8 mouse cellular contexts compared by ENCODE assay signal in the genomic region with DNA sequence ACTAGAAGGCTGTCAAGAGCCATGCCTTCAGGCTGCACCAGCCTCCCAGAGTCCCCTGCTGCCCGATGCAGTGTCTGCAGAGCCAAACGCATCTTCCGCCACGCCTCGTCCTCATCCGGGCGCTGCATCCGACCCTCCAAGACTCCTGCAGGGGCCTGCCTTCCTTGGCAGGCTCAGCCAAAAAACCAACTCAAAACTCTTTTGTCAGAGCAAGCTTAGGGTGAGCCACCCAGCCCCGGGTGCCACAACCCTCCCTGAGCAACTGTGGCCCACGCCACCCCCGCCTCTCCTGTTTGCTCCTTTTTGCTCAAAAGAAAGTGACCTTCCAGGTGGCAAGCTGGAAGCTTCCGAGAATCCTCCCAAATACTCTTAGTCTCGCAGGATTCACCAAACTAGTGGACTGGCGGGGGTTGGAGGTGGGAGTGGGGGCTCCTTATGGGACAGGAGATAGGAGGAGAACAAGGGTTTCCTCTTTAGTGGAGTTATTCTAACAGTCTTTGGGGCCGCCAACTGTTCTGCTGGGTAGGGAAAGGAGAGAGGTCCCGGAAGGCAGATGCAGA. TPM values are rescaled to one million over a fixed set of nuclear protein-coding genes. Genes with fewer than 3 reads are reported as not detected.
DNase-seq lines count a peak whose midpoint lies in the region; ATAC-seq and TF ChIP-seq lines count a peak whose summit lies in the region.

No protein-coding gene starts in this region.

- no peaks in the 10 kb centered on the region for H3K27me3 ChIP-seq in embryonic facial prominence, embryonic 10.5 days (replicated peaks; ENCODE audit: low read depth, poor library complexity, severe bottlenecking)
- no peaks in the 10 kb centered on the region for H3K27me3 ChIP-seq in limb, embryonic 14.5 days (ENCODE audit: control insufficient read depth, insufficient read depth, low read length)
- H3K27me3 ChIP-seq in neural tube, embryonic 11.5 days (ENCODE audit: control insufficient read depth, insufficient read depth, low read length): no peaks in the 10 kb centered on the region

- peak overlapping the region; percentile 85 for H3K4me3 ChIP-seq in embryonic facial prominence, embryonic 10.5 days
- peak overlapping the region; percentile 92 for H3K4me3 ChIP-seq in limb, embryonic 14.5 days (replicated peaks; ENCODE audit: low read length)
- peak overlapping the region; percentile 96 for H3K4me3 ChIP-seq in neural tube, embryonic 11.5 days (ENCODE audit: low read depth, low read length)

- WGBS in embryonic facial prominence, embryonic 10.5 days: 9% methylated on average over 16 of the region's 16 CpGs
- WGBS in limb, embryonic 14.5 days: 7% methylated on average over 16 of the region's 16 CpGs
- 7% methylated on average over 16 of the region's 16 CpGs for WGBS in neural tube, embryonic 11.5 days

- ATAC-seq in limb, embryonic 14.5 days (ENCODE audit: low FRiP score, low read depth): no peak; the same call in 1 of the 2 replicates
- no peak; the same call in 1 of the 2 replicates for ATAC-seq in neural tube, embryonic 11.5 days (ENCODE audit: insufficient read depth, low FRiP score, low TSS enrichment)
- no peak for ATAC-seq in inflammation-experienced regulatory T-cells, adult 6 months

- peak overlapping the region; percentile 92 for H3K9ac ChIP-seq in limb, embryonic 14.5 days (ENCODE audit: low read depth, low read length, severe bottlenecking)
- peak overlapping the region; percentile 97 for H3K9ac ChIP-seq in neural tube, embryonic 11.5 days (ENCODE audit: low read length)

- H3K27ac ChIP-seq in embryonic facial prominence, embryonic 10.5 days (replicated peaks): peak overlapping the region; percentile 97
- H3K27ac ChIP-seq in limb, embryonic 14.5 days (replicated peaks; ENCODE audit: low read depth, low read length): peak overlapping the region; percentile 94
- peak overlapping the region; percentile 88 for H3K27ac ChIP-seq in neural tube, embryonic 11.5 days (ENCODE audit: low read depth, low read length)

- peak overlapping the region; percentile 92 for H3K4me2 ChIP-seq in limb, embryonic 14.5 days (replicated peaks; ENCODE audit: low read depth, low read length, severe bottlenecking)
- H3K4me2 ChIP-seq in neural tube, embryonic 11.5 days (ENCODE audit: low read depth): peak overlapping the region; percentile 96

- no peaks in the 10 kb centered on the region for H3K9me3 ChIP-seq in embryonic facial prominence, embryonic 10.5 days
- no peaks in the 10 kb centered on the region for H3K9me3 ChIP-seq in limb, embryonic 14.5 days (ENCODE audit: control insufficient read depth, low read length)
- no peaks in the 10 kb centered on the region for H3K9me3 ChIP-seq in neural tube, embryonic 11.5 days (ENCODE audit: control insufficient read depth, low read length)

- TF ChIP-seq POLR2A in limb, embryonic 14.5 days (IDR thresholded peaks at IDR 0.05; ENCODE audit: borderline replicate concordance, extremely low read depth, insufficient read depth, insufficient read length): no peak

- H3K4me1 ChIP-seq in embryonic facial prominence, embryonic 10.5 days: peaks cover 25% of the 10 kb centered on the region
- H3K4me1 ChIP-seq in limb, embryonic 14.5 days (ENCODE audit: control insufficient read depth, insufficient read depth, low read length): peaks cover 14% of the 10 kb centered on the region
- H3K4me1 ChIP-seq in neural tube, embryonic 11.5 days (ENCODE audit: control insufficient read depth, insufficient read depth, low read length): peaks cover 11% of the 10 kb centered on the region

- peak; percentile 18 to 27 for DNase-seq in heart, adult 18-20 months
- DNase-seq in heart, postnatal 25 days (ENCODE audit: low spot score): no peak
- peak; percentile 31 for DNase-seq in NIH3T3 (ENCODE audit: low read depth)
- DNase-seq in embryonic facial prominence, embryonic 10.5 days (ENCODE audit: low spot score): peak; percentile 46
- peak; percentile 17 to 38 for DNase-seq in heart, postnatal 10 days
- DNase-seq in limb, embryonic 14.5 days (ENCODE audit: low spot score): no peak
- peak; percentile 31 for DNase-seq in neural tube, embryonic 11.5 days (ENCODE audit: low spot score)

- peaks cover 50% of the 10 kb centered on the region for H3K36me3 ChIP-seq in embryonic facial prominence, embryonic 10.5 days (replicated peaks)
- peaks cover 26% of the 10 kb centered on the region for H3K36me3 ChIP-seq in limb, embryonic 14.5 days (ENCODE audit: control insufficient read depth, insufficient read depth, low read length)
- peaks cover 2% of the 10 kb centered on the region; the same call in 1 of the 2 replicates for H3K36me3 ChIP-seq in neural tube, embryonic 11.5 days (ENCODE audit: control insufficient read depth, insufficient read depth, low read length)

- intact Hi-C loops in heart, postnatal 25 days (cut with DNase I): loop anchor here (1.0 kb wide), 1 partner anchor 34 kb away; a partner anchor contains a TSS
- intact Hi-C loops in heart, postnatal 10 days (cut with DNase I): loop anchor here (2.0 kb wide), 1 partner anchor 31 kb away; no protein-coding TSS in a partner anchor

RNA-seq across cellular contexts. Expression of a gene that starts 1.1 kb away (rescaled TPM):
- 10 to 100 TPM; 11.7 to 14.3 TPM for total RNA-seq in heart, adult 18-20 months (2021)
- total RNA-seq in heart, postnatal 25 days (2021): 10 to 100 TPM; 18.3 to 19.0 TPM
- polyA plus RNA-seq in embryonic facial prominence, embryonic 10.5 days (2016; fragmentation: Nextera tagmentation; extraction: Ambion mirVana): 62.7 and 67.3 TPM in 2 replicates
- 10 to 100 TPM; 22.8 to 24.2 TPM for total RNA-seq in heart, postnatal 10 days (2021)
- polyA plus RNA-seq in limb, embryonic 14.5 days (2012; rRNA removed): 140 and 159 TPM in 2 replicates
- polyA plus RNA-seq in limb, embryonic 14.5 days (2014; fragmentation: Nextera tagmentation; extraction: Ambion mirVana): 35.9 and 40.7 TPM in 2 replicates
- 44.6 and 51.0 TPM in 2 replicates for polyA plus RNA-seq in neural tube, embryonic 11.5 days (2014; fragmentation: Nextera tagmentation; extraction: Ambion mirVana)
- 10 to 100 TPM; 16.4 to 40.7 (median 37.3) TPM for polyA plus RNA-seq in inflammation-experienced regulatory T-cells, adult 6 months (2017; shearing (Covaris generic))

RNA-seq across cellular contexts. Expression of a gene that starts 3.7 kb away (rescaled TPM):
- 100 to 1,000 TPM in 1 of 2 experiments, 10 to 100 TPM in 1; 87.3 to 109 TPM for total RNA-seq in heart, adult 18-20 months (2021)
- total RNA-seq in heart, postnatal 25 days (2021): 10 to 100 TPM; 86.3 to 94.2 TPM
- 120 and 121 TPM in 2 replicates for polyA plus RNA-seq in embryonic facial prominence, embryonic 10.5 days (2016; fragmentation: Nextera tagmentation; extraction: Ambion mirVana)
- total RNA-seq in heart, postnatal 10 days (2021): 100 to 1,000 TPM; 104 to 106 TPM
- polyA plus RNA-seq in limb, embryonic 14.5 days (2012; rRNA removed): 182 and 228 TPM in 2 replicates
- 78.6 and 83.0 TPM in 2 replicates for polyA plus RNA-seq in limb, embryonic 14.5 days (2014; fragmentation: Nextera tagmentation; extraction: Ambion mirVana)
- polyA plus RNA-seq in neural tube, embryonic 11.5 days (2014; fragmentation: Nextera tagmentation; extraction: Ambion mirVana): 51.6 and 59.0 TPM in 2 replicates
- polyA plus RNA-seq in inflammation-experienced regulatory T-cells, adult 6 months (2017; shearing (Covaris generic)): 100 to 1,000 TPM; 184 to 286 (median 269) TPM

RNA-seq across cellular contexts. Expression of a gene that starts 29.9 kb away (rescaled TPM):
- 1 to 10 TPM; 8.3 to 9.4 TPM for total RNA-seq in heart, adult 18-20 months (2021)
- total RNA-seq in heart, postnatal 25 days (2021): 10 to 100 TPM in 1 of 2 experiments, 1 to 10 TPM in 1; 9.6 to 10.4 TPM
- 30.1 and 32.0 TPM in 2 replicates for polyA plus RNA-seq in embryonic facial prominence, embryonic 10.5 days (2016; fragmentation: Nextera tagmentation; extraction: Ambion mirVana)
- 10 to 100 TPM; 11.2 to 12.2 TPM for total RNA-seq in heart, postnatal 10 days (2021)
- polyA plus RNA-seq in limb, embryonic 14.5 days (2012; rRNA removed): 39.3 and 53.0 TPM in 2 replicates
- polyA plus RNA-seq in limb, embryonic 14.5 days (2014; fragmentation: Nextera tagmentation; extraction: Ambion mirVana): 10.1 and 12.5 TPM in 2 replicates
- 21.7 and 22.0 TPM in 2 replicates for polyA plus RNA-seq in neural tube, embryonic 11.5 days (2014; fragmentation: Nextera tagmentation; extraction: Ambion mirVana)
- 10 to 100 TPM; 24.5 to 35.8 (median 25.1) TPM for polyA plus RNA-seq in inflammation-experienced regulatory T-cells, adult 6 months (2017; shearing (Covaris generic))

RNA-seq across cellular contexts. Expression of a gene that starts 33.3 kb away (rescaled TPM):
- 10 to 100 TPM; 11.6 to 13.8 TPM for total RNA-seq in heart, adult 18-20 months (2021)
- 10 to 100 TPM; 13.1 to 13.2 TPM for total RNA-seq in heart, postnatal 25 days (2021)
- 90.0 and 93.5 TPM in 2 replicates for polyA plus RNA-seq in embryonic facial prominence, embryonic 10.5 days (2016; fragmentation: Nextera tagmentation; extraction: Ambion mirVana)
- 10 to 100 TPM; 17.5 to 18.2 TPM for total RNA-seq in heart, postnatal 10 days (2021)
- polyA plus RNA-seq in limb, embryonic 14.5 days (2012; rRNA removed): 89.3 and 92.6 TPM in 2 replicates
- polyA plus RNA-seq in limb, embryonic 14.5 days (2014; fragmentation: Nextera tagmentation; extraction: Ambion mirVana): 59.9 and 61.6 TPM in 2 replicates
- polyA plus RNA-seq in neural tube, embryonic 11.5 days (2014; fragmentation: Nextera tagmentation; extraction: Ambion mirVana): 74.5 and 76.3 TPM in 2 replicates
- 10 to 100 TPM; 41.7 to 61.0 (median 54.6) TPM for polyA plus RNA-seq in inflammation-experienced regulatory T-cells, adult 6 months (2017; shearing (Covaris generic))

RNA-seq across cellular contexts. Expression of a gene that starts 40.7 kb away (rescaled TPM):
- total RNA-seq in heart, adult 18-20 months (2021): 1 to 10 TPM; 1.6 to 3.3 TPM
- total RNA-seq in heart, postnatal 25 days (2021): 1 to 10 TPM; 2.2 to 2.3 TPM
- polyA plus RNA-seq in embryonic facial prominence, embryonic 10.5 days (2016; fragmentation: Nextera tagmentation; extraction: Ambion mirVana): 3.6 and 4.2 TPM in 2 replicates
- total RNA-seq in heart, postnatal 10 days (2021): 1 to 10 TPM; 1.7 to 1.8 TPM
- polyA plus RNA-seq in limb, embryonic 14.5 days (2012; rRNA removed): 9.1 and 9.8 TPM in 2 replicates
- 2.4 and 4.4 TPM in 2 replicates for polyA plus RNA-seq in limb, embryonic 14.5 days (2014; fragmentation: Nextera tagmentation; extraction: Ambion mirVana)
- 2.6 and 2.7 TPM in 2 replicates for polyA plus RNA-seq in neural tube, embryonic 11.5 days (2014; fragmentation: Nextera tagmentation; extraction: Ambion mirVana)
- polyA plus RNA-seq in inflammation-experienced regulatory T-cells, adult 6 months (2017; shearing (Covaris generic)): 1 to 10 TPM in 2 of 3 experiments, under 1 TPM in 1; 0.93 to 1.1 (median 1.1) TPM

Comparison
In these comparisons a context has a peak if more than half of its experiments do, and no peak if none do; other contexts are left out.
1. DNase-seq: peak in heart, adult 18-20 months (2 of 2), NIH3T3 (single experiment), embryonic facial prominence, embryonic 10.5 days (single experiment), heart, postnatal 10 days (2 of 2) and neural tube, embryonic 11.5 days (single experiment); none in heart, postnatal 25 days (single experiment) and limb, embryonic 14.5 days (single experiment).
2. Peak in every context shown above with its lines, with median percentiles within 50 percentile points of each other: H3K27ac ChIP-seq and H3K4me3 ChIP-seq.